Mouse (Mus musculus) ES-E14 (cell line): ENCODE data around the gene Lrrc28. TPM values are rescaled to one million over a fixed set of nuclear protein-coding genes. Genes with fewer than 3 reads are reported as not detected.

Experiments used
- DNase-seq: peaks from one replicate; pipeline ENCODE4 v3.0.0-alpha.2; 2013; ENCODE audit warnings: low read depth, low spot score
- H3K27ac ChIP-seq: 2 replicates; pipeline ENCODE4 v1.5.1; 2012; ENCODE audit warnings: low read depth, mild to moderate bottlenecking, low read length, moderate library complexity, mixed read lengths; ENCODE audit not compliant: poor library complexity, insufficient read depth, severe bottlenecking
- H3K36me3 ChIP-seq: 2 replicates; pipeline ENCODE4 v1.6.1; 2012; ENCODE audit warnings: mild to moderate bottlenecking, low read length, moderate library complexity, mixed read lengths; ENCODE audit not compliant: control insufficient read depth, poor library complexity, insufficient read depth, severe bottlenecking
- H3K4me1 ChIP-seq, 2 experiments: fragments of 150-350 bp in 1 of 2; sonication (generic) in 1 of 2; 2 replicates each; pipeline ENCODE4 v1.6.1; 2012; ENCODE audit warnings: low read length in 2 of 2, mild to moderate bottlenecking in 1 of 2, mixed read lengths in 1 of 2; ENCODE audit not compliant: control insufficient read depth in 2 of 2, insufficient read depth in 2 of 2, poor library complexity in 1 of 2
- H3K4me3 ChIP-seq, 2 experiments: fragments of 150-350 bp in 1 of 2; sonication (generic) in 1 of 2; 2 replicates each; pipeline ENCODE4 v1.5.1; 2012; ENCODE audit warnings: low read length in 2 of 2, low read depth in 1 of 2, mild to moderate bottlenecking in 1 of 2, mixed read lengths in 1 of 2; ENCODE audit not compliant: insufficient read depth in 1 of 2, poor library complexity in 1 of 2, severe bottlenecking in 1 of 2
- H3K9ac ChIP-seq: 2 replicates; pipeline ENCODE4 v1.6.1; 2012; ENCODE audit warnings: low read depth, mild to moderate bottlenecking, low read length, mixed read lengths; ENCODE audit not compliant: poor library complexity, insufficient read depth, severe bottlenecking
- H3K9me3 ChIP-seq: fragments of 150-350 bp; sonication (generic); 2 replicates; pipeline ENCODE4 v1.6.1; 2012; ENCODE audit warnings: low read depth, mild to moderate bottlenecking, low read length; ENCODE audit not compliant: control insufficient read depth, insufficient read depth
- CHD2 ChIP-seq: IDR thresholded peaks from 2 replicates; pipeline ENCODE4 v1.6.1; 2014; ENCODE audit warnings: mild to moderate bottlenecking, low read depth, low read length, inconsistent platforms
- HCFC1 ChIP-seq: IDR thresholded peaks from 2 replicates; pipeline ENCODE4 v1.6.1; 2012; ENCODE audit warnings: low read length, inconsistent platforms, borderline replicate concordance; ENCODE audit not compliant: insufficient read depth
- MAFK ChIP-seq: IDR thresholded peaks from 2 replicates; pipeline ENCODE4 v1.6.1; 2014; ENCODE audit warnings: mild to moderate bottlenecking, low read depth, low read length, inconsistent platforms; ENCODE audit not compliant: insufficient read depth
- ZC3H11A ChIP-seq: IDR thresholded peaks from 2 replicates; pipeline ENCODE4 v1.6.1; 2012; ENCODE audit warnings: low read depth, mild to moderate bottlenecking, inconsistent platforms, low read length, borderline replicate concordance
- ZNF384 ChIP-seq: IDR thresholded peaks from 2 replicates; pipeline ENCODE4 v1.6.1; 2012; ENCODE audit warnings: low read depth, low read length, inconsistent platforms
- in situ Hi-C, 2 experiments: fragments of 600-800 bp; cut with MboI; formaldehyde crosslinking; loops; one replicate each; pipeline ENCODE4 v1.15.1; 2025; ENCODE audit warnings: low sequenced_read_pairs in 2 of 2, inconsistent platforms in 1 of 2; ENCODE audit not compliant: unreplicated experiment in 2 of 2
- total RNA-seq: library from RNA; depleted of rRNA; stranded (reverse); fragments of 300-350 nt; gene quantifications from 2 replicates; pipeline ENCODE4 v1.2.3, GENCODE M21; 2012; rRNA removed

The Lrrc28 gene
- total RNA-seq: 23.4 and 25.0 TPM in 2 replicates

DNA sequence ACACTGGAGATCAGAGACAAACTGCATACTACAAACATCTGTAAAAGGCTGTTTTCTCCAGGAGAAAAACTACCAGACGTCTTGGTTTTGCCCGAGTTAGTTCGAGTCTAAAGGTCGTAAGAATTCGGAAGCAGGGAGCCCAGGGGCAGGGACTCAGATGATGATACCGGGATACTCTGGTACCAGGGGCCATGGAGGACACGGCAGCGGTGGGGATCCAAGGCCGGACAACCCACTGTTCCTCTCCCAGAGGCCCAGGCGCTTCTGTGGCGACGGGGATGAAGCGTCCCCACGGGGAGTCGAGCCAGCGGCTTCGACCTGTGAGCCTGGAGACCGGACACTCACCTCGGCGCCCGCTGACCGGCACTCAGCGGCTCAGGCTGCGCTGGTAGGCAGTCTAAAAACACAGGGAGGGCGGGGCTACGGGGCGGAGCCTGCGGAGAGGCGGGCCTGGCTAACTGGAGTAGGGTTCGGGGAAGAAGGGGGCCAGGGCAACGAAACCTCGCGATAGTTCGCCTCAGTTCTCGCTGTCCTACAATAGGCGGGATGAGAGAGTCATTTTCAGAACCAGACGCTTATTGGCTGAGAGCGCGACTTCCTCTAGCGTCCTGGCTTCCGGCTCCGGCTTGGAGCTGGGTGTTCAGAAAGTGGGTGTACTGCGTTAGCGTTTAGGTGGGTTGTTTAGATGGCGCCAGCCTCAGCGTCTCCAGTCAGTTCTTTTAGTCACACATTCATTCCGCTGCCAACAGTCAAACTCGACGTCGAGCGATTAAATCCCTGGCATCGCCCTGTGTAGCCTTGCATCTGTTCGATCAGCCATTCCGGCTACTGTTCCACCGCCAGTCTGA is at the start of gene Lrrc28:
Lrrc28 (minus strand) TSS at position 436 of the 848 bp plus-strand sequence.
- no peaks in the 10 kb centered on the region for H3K36me3 ChIP-seq
- H3K9me3 ChIP-seq: no peaks in the 10 kb centered on the region
- peak within 1 kb of the TSS; percentile 41 for H3K27ac ChIP-seq
- H3K9ac ChIP-seq: peak within 1 kb of the TSS; percentile 94
- TF ChIP-seq ZC3H11A (no peak), MAFK (no peak), ZNF384 (no peak), HCFC1 (no peak), CHD2 (peak; percentile 92)
- H3K4me1 ChIP-seq: peaks cover 0 to 7% of the 10 kb centered on the region in 2 experiments; a peak in 1 of 4 replicates
- H3K4me3 ChIP-seq: peak within 1 kb of the TSS; percentile 86 to 96
- DNase-seq: peak; percentile 97
- in situ Hi-C loops: loop anchor here in 1 of 2 experiments (25.0 kb wide), 1 partner anchor 808 kb away; the partner anchor contains the start of gene Adamts17

GRCm38 (mm10) chr7:67692791-67693538 is 47.9 kb upstream of the Lrrc28 start:
- TF ChIP-seq CHD2: no peak
- TF ChIP-seq MAFK: no peak
- TF ChIP-seq HCFC1: no peak
- TF ChIP-seq ZNF384: no peak
- no peak for TF ChIP-seq ZC3H11A
- H3K9ac ChIP-seq: no peak overlapping the region
- H3K9me3 ChIP-seq: no peaks in the 10 kb centered on the region
- in situ Hi-C loops: no loop called here
- H3K4me1 ChIP-seq: no peaks in the 10 kb centered on the region
- no peak overlapping the region for H3K4me3 ChIP-seq
- no peak overlapping the region for H3K27ac ChIP-seq
- H3K36me3 ChIP-seq: no peaks in the 10 kb centered on the region
- DNase-seq: no peak

DNA sequence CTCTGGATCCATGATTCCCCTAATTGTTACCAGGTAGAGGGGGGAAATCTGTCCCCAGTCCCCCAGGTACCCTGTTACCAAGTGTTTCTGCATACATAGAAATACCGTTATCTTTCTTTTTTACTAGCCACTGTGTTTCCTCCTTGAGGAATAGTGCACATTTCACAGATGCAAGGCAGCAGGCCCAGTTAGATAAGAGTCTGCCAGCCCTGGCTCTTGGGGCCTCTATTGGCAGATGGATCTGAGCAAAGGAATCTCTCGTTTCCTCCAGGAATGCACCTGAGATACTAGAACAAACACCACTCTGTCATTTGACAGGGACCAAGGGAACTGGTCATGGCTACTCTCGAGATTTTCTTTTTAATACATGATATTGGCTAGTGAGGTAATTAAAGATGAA is 47.1 kb upstream of the Lrrc28 start:
- H3K4me3 ChIP-seq: no peak overlapping the region
- no peak for DNase-seq
- in situ Hi-C loops: no loop called here
- TF ChIP-seq MAFK (no peak), CHD2 (no peak), ZC3H11A (no peak), ZNF384 (no peak), HCFC1 (no peak)
- H3K27ac ChIP-seq: no peak overlapping the region
- no peak overlapping the region for H3K9ac ChIP-seq
- no peaks in the 10 kb centered on the region for H3K4me1 ChIP-seq
- no peaks in the 10 kb centered on the region for H3K9me3 ChIP-seq
- H3K36me3 ChIP-seq: no peaks in the 10 kb centered on the region

DNA sequence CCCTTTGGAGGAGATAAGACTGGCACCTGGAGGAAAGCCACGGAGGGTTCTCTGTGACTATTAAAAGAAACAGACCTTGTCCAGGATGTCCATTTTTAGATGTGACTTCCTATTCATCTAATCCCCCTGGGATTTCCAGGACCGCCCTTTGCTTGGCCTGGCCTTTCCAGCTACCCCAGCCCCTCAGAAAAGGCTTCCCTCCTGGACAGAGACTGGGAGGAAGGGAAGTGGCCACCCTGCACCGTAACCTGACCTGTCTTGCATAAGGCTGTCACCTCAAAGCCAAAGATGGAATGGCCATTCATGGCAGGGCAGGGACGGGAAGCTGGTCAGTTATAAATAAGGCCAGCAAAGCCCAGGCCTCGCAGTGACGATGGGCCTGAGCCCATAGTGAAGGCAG is 46.0 kb upstream of the Lrrc28 start:
- H3K4me3 ChIP-seq: no peak overlapping the region
- in situ Hi-C loops: no loop called here
- no peaks in the 10 kb centered on the region for H3K9me3 ChIP-seq
- no peak overlapping the region for H3K9ac ChIP-seq
- no peak overlapping the region for H3K27ac ChIP-seq
- no peaks in the 10 kb centered on the region for H3K4me1 ChIP-seq
- no peak for DNase-seq
- H3K36me3 ChIP-seq: no peaks in the 10 kb centered on the region
- TF ChIP-seq HCFC1 (no peak), MAFK (no peak), CHD2 (no peak), ZC3H11A (no peak), ZNF384 (no peak)
